Mouse (Mus musculus) midbrain, embryonic 16.5 days (tissue): ENCODE data around the gene Resp18. TPM values are rescaled to one million over a fixed set of nuclear protein-coding genes. Genes with fewer than 3 reads are reported as not detected.

Experiments used
- ATAC-seq: fragments of 200-750 bp; cut with Nextera tagmentation; 2 replicates; pipeline ENCODE4 v1.8.0; 2017; ENCODE audit warnings: moderate TSS enrichment
- H3K27ac ChIP-seq: fragments of 300-500 bp; sonication (generic); 2 replicates; pipeline ENCODE4 v1.5.1; 2014; ENCODE audit warnings: mild to moderate bottlenecking, low read length, mixed read lengths
- H3K27me3 ChIP-seq: fragments of 300-500 bp; sonication (generic); 2 replicates; pipeline ENCODE4 v1.6.1; 2014; ENCODE audit warnings: low read depth, low read length, mixed read lengths; ENCODE audit not compliant: control insufficient read depth, insufficient read depth
- H3K36me3 ChIP-seq: fragments of 300-500 bp; sonication (generic); 2 replicates; pipeline ENCODE4 v1.6.1; 2014; ENCODE audit warnings: mild to moderate bottlenecking, low read length, moderate library complexity, mixed read lengths; ENCODE audit not compliant: control insufficient read depth, insufficient read depth
- H3K4me1 ChIP-seq: fragments of 300-500 bp; sonication (generic); 2 replicates; pipeline ENCODE4 v1.6.1; 2014; ENCODE audit warnings: mild to moderate bottlenecking, low read length, mixed read lengths; ENCODE audit not compliant: control insufficient read depth, insufficient read depth
- H3K4me2 ChIP-seq: fragments of 300-500 bp; sonication (generic); 2 replicates; pipeline ENCODE4 v1.6.1; 2014; ENCODE audit warnings: mild to moderate bottlenecking, low read length, mixed read lengths
- H3K4me3 ChIP-seq: fragments of 300-500 bp; sonication (generic); 2 replicates; pipeline ENCODE4 v1.5.1; 2014; ENCODE audit warnings: low read depth, mild to moderate bottlenecking, low read length, moderate library complexity, mixed read lengths
- H3K9ac ChIP-seq: fragments of 300-500 bp; sonication (generic); 2 replicates; pipeline ENCODE4 v1.6.1; 2014; ENCODE audit warnings: low read depth, low read length, mixed read lengths
- H3K9me3 ChIP-seq: fragments of 300-500 bp; sonication (generic); replicated peaks from 2 replicates; pipeline ENCODE4 v1.6.1; 2014; ENCODE audit warnings: mild to moderate bottlenecking, low read length, mixed read lengths; ENCODE audit not compliant: control insufficient read depth, poor library complexity, severe bottlenecking
- WGBS: fragments of 180-500 bp; shearing (Covaris S2); extraction: QIAGEN DNeasy Blood & Tissue Kit; methylation state at CpG from one replicate; pipeline ENCODE4 v1.1.7; 2014; 5-methylcytosine and 5-hydroxymethylcytosine counted together
- polyA plus RNA-seq: library from polyadenylated mRNA; unstranded; fragments of >200 nt; fragmentation: Nextera tagmentation; extraction: Ambion mirVana; gene quantifications from 2 replicates; pipeline ENCODE4 v1.2.1, GENCODE M21; 2015

The Resp18 gene
- 209 and 241 TPM in 2 replicates for polyA plus RNA-seq

- Histone ChIP-seq H3K4me1 (peaks cover 2% of the 10 kb centered on the region; the same call in 1 of the 2 replicates), H3K9me3 (no peaks in the 10 kb centered on the region), H3K36me3 (no peaks in the 10 kb centered on the region), H3K9ac (peak within 1 kb of the TSS; percentile 63), H3K27ac (peak within 1 kb of the TSS; percentile 68), H3K27me3 (no peaks in the 10 kb centered on the region), H3K4me2 (peak within 1 kb of the TSS; percentile 69), H3K4me3 (peak within 1 kb of the TSS; percentile 47)
- peak; percentile 65 for ATAC-seq
- 6% methylated on average over 13 of the region's 13 CpGs for WGBS
Observed at GRCm38 (mm10) chr1:75278228-75278627, at the start of gene Resp18. TSS of gene Resp18 (minus strand) at chr1:75278415.

GRCm38 (mm10) chr1:75327461-75327860, 49.2 kb upstream of the Resp18 start:
- H3K27me3 ChIP-seq = no peaks in the 10 kb centered on the region
- ATAC-seq = no peak
- H3K4me3 ChIP-seq = no peak overlapping the region
- H3K27ac ChIP-seq = no peak overlapping the region
- H3K9ac ChIP-seq = no peak overlapping the region
- no peaks in the 10 kb centered on the region for H3K4me1 ChIP-seq
- no peak overlapping the region for H3K4me2 ChIP-seq
- no peaks in the 10 kb centered on the region; the same call in 1 of the 2 replicates for H3K9me3 ChIP-seq
- no peaks in the 10 kb centered on the region for H3K36me3 ChIP-seq

GRCm38 (mm10) chr1:75319166-75319565, 41.0 kb upstream of the Resp18 start:
- Histone ChIP-seq H3K27ac (no peak overlapping the region), H3K9me3 (no peaks in the 10 kb centered on the region), H3K36me3 (0 out of 2 replicates have a peak, but pooled peaks cover 4% of the 10 kb centered on the region), H3K9ac (no peak overlapping the region), H3K4me3 (no peak overlapping the region), H3K4me2 (no peak overlapping the region), H3K27me3 (no peaks in the 10 kb centered on the region), H3K4me1 (peaks cover 9% of the 10 kb centered on the region)
- WGBS = 93% methylated on average over 10 of the region's 10 CpGs
- ATAC-seq = no peak

DNA sequence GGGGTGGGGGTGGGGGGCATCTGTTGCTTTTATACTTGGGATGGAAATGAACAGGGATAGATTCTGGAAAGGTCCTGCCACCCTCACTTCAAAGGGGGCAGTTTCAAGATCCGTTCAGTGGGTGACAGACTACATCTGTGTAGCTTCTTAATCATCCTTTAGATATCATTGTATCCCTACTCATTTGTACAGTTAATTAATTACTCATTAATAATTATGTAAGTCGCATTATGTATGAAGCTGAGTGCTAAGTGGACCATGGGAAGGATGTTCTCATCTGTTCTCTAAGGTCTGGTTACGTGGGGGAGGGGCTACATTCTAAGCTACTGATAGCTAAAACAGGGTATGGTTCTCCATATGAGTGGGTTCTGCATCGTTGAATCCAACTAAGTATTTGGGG, 40.5 kb upstream of the Resp18 start:
- H3K4me3 ChIP-seq = no peak overlapping the region
- peaks cover 6% of the 10 kb centered on the region for H3K36me3 ChIP-seq
- no peak for ATAC-seq
- peaks cover 9% of the 10 kb centered on the region for H3K4me1 ChIP-seq
- 90% methylated on average over 4 of the region's 4 CpGs for WGBS
- no peak overlapping the region for H3K9ac ChIP-seq
- no peak overlapping the region for H3K27ac ChIP-seq
- H3K27me3 ChIP-seq = no peaks in the 10 kb centered on the region
- H3K4me2 ChIP-seq = no peak overlapping the region
- no peaks in the 10 kb centered on the region for H3K9me3 ChIP-seq

DNA sequence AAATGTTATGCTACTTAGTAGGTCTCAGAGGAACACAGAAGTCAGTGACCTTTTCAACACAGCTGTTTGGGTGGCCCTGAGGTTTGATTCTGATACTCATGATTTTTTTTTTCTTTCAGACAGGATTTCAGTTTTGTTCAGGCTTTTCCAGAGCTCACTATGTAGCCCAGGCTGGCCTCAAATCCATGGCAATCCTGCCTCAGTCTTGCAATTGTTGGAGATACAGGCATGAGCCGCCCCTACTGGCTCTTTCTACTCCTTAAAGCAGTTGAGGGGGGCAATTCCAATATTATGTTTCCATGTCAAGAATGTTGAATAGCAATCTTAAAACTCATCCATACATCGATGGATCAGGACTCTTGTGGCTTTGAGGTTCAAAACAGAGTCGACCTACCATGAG, 40.1 kb upstream of the Resp18 start:
- Histone ChIP-seq H3K27ac (peak overlapping the region; percentile 74), H3K4me1 (peaks cover 9% of the 10 kb centered on the region), H3K4me3 (peak overlapping the region; percentile 28), H3K27me3 (no peaks in the 10 kb centered on the region), H3K4me2 (peak overlapping the region; percentile 42), H3K36me3 (peaks cover 8% of the 10 kb centered on the region), H3K9me3 (no peaks in the 10 kb centered on the region), H3K9ac (peak overlapping the region; percentile 47)
- no peak for ATAC-seq
- WGBS = 70% methylated on average over 3 of the region's 3 CpGs

GRCm38 (mm10) chr1:75317241-75318201, 39.3 kb upstream of the Resp18 start, which contains the start of gene Dnpep:
TSS of gene Dnpep (minus strand) at chr1:75317990.
- peak within 1 kb of the TSS; percentile 71 for H3K9ac ChIP-seq
- H3K27me3 ChIP-seq = no peaks in the 10 kb centered on the region
- H3K36me3 ChIP-seq = peaks cover 11% of the 10 kb centered on the region
- H3K9me3 ChIP-seq = no peaks in the 10 kb centered on the region
- H3K4me1 ChIP-seq = peaks cover 9% of the 10 kb centered on the region
- peak within 1 kb of the TSS; percentile 88 for H3K27ac ChIP-seq
- peak; percentile 98 for ATAC-seq
- H3K4me3 ChIP-seq = peak within 1 kb of the TSS; percentile 65
- peak within 1 kb of the TSS; percentile 89 for H3K4me2 ChIP-seq
- under 1% methylated on average over 88 of the region's 92 CpGs for WGBS

DNA sequence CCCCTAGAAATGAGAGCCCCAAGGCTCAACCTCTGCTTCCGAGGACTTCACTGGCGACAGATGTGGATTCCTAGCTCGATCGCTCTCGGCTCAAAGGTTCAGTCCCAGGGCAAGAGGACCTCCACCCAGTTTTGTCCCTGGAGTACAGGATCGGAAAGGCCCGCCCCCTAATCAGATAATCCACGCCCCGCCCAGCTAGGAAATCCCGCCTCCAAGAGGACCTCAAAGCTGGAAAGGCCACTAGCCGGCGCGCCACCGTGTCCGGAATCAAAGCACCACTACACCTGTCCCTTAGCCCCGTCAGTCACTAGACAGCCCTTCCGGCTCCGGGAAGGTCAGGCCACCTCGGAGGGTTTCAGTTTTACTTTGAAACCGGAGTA, 38.6 kb upstream of the Resp18 start:
- H3K27ac ChIP-seq = peak overlapping the region; percentile 88
- peaks cover 18% of the 10 kb centered on the region for H3K36me3 ChIP-seq
- no peaks in the 10 kb centered on the region for H3K27me3 ChIP-seq
- ATAC-seq = peak; percentile 49; the same call in 1 of the 2 replicates
- peaks cover 9% of the 10 kb centered on the region for H3K4me1 ChIP-seq
- peak overlapping the region; percentile 71 for H3K9ac ChIP-seq
- no peaks in the 10 kb centered on the region for H3K9me3 ChIP-seq
- WGBS = 0% methylated on average over 20 of the region's 20 CpGs
- peak overlapping the region; percentile 89 for H3K4me2 ChIP-seq
- H3K4me3 ChIP-seq = peak overlapping the region; percentile 65

- Histone ChIP-seq H3K27ac (no peak overlapping the region), H3K9me3 (no peaks in the 10 kb centered on the region), H3K9ac (peak overlapping the region; percentile 71), H3K4me3 (peak overlapping the region; percentile 65), H3K27me3 (no peaks in the 10 kb centered on the region), H3K36me3 (peaks cover 29% of the 10 kb centered on the region), H3K4me2 (peak overlapping the region; percentile 89), H3K4me1 (peaks cover 9% of the 10 kb centered on the region)
- no peak for ATAC-seq
- 89% methylated on average over 29 of the region's 29 CpGs for WGBS
Observed at GRCm38 (mm10) chr1:75315456-75316365, 37.5 kb upstream of the Resp18 start.
